Mouse (Mus musculus) small intestine, adult 2 months (tissue): ENCODE results near the gene Ush2a.

Experiments
- CTCF ChIP-seq: fragments of 200-500 bp; IDR thresholded peaks from 2 replicates; pipeline ENCODE4 v1.5.1; 2012; ENCODE audit warnings: low read depth, mild to moderate bottlenecking, control low read depth, inconsistent platforms, low read length, moderate library complexity, mixed read lengths; ENCODE audit not compliant: insufficient replicate concordance, insufficient read length; ENCODE audit errors: extremely low read depth
- POLR2A ChIP-seq: fragments of 200-500 bp; IDR thresholded peaks from 2 replicates; pipeline ENCODE4 v1.6.1; 2012; ENCODE audit warnings: low read depth, mild to moderate bottlenecking, control low read depth, inconsistent platforms, low read length, moderate library complexity

GRCm38 (mm10) chr1:188347762-188348161 is 85.9 kb downstream of the Ush2a start:
- TF ChIP-seq POLR2A = no peak
- TF ChIP-seq CTCF = no peak
